Mouse (Mus musculus) T-helper 2 cell (primary cell): Measurements from ENCODE around the gene Ak1.

ENCODE experiments used
- in situ Hi-C: fragments of 300-600 bp; cut with MboI, MseI; formaldehyde crosslinking; loops from one replicate; pipeline ENCODE4 v1.15.1; 2025; ENCODE audit warnings: high pct_unique_total_duplicates

Ak1 gene

GRCm38 (mm10) chr2:32599409-32599808 lies 22.1 kb upstream of the Ak1 start, which contains the start of gene St6galnac6:
Gene St6galnac6 (plus strand): TSS chr2:32599709.
- in situ Hi-C loops = no loop called here

- in situ Hi-C loops = loop anchor here (10.0 kb wide), 1 partner anchor 93 kb away; no protein-coding TSS in a partner anchor
Measured at GRCm38 (mm10) chr2:32601417-32602065, 20.0 kb upstream of the Ak1 start.

- in situ Hi-C loops = loop anchor here (10.0 kb wide), 1 partner anchor 92 kb away; no protein-coding TSS in a partner anchor
Measured at GRCm38 (mm10) chr2:32602600-32603054, 18.9 kb upstream of the Ak1 start.

GRCm38 (mm10) chr2:32604631-32605030 lies 16.9 kb upstream of the Ak1 start:
- in situ Hi-C loops = loop anchor here (10.0 kb wide), 1 partner anchor 90 kb away; no protein-coding TSS in a partner anchor

GRCm38 (mm10) chr2:32606161-32607142 lies 15.1 kb upstream of the Ak1 start:
- in situ Hi-C loops = loop anchor here (10.0 kb wide), 1 partner anchor 88 kb away; no protein-coding TSS in a partner anchor

- in situ Hi-C loops = loop anchor here (10.0 kb wide), 1 partner anchor 87 kb away; no protein-coding TSS in a partner anchor
Measured at GRCm38 (mm10) chr2:32607262-32607947, 14.2 kb upstream of the Ak1 start.

GRCm38 (mm10) chr2:32608141-32608777 lies 13.3 kb upstream of the Ak1 start:
- in situ Hi-C loops = loop anchor here (10.0 kb wide), 1 partner anchor 87 kb away; no protein-coding TSS in a partner anchor

GRCm38 (mm10) chr2:32608778-32609435 lies 12.7 kb upstream of the Ak1 start:
- in situ Hi-C loops = loop anchor here (10.0 kb wide), 1 partner anchor 86 kb away; no protein-coding TSS in a partner anchor

GRCm38 (mm10) chr2:32610610-32611229 lies 10.8 kb upstream of the Ak1 start:
- in situ Hi-C loops = no loop called here

GRCm38 (mm10) chr2:32612274-32612673 lies 9.3 kb upstream of the Ak1 start:
- in situ Hi-C loops = no loop called here

- in situ Hi-C loops = no loop called here
Measured at GRCm38 (mm10) chr2:32617109-32617508, 4.4 kb upstream of the Ak1 start.

- in situ Hi-C loops = no loop called here
Measured at GRCm38 (mm10) chr2:32617601-32618000, 4.0 kb upstream of the Ak1 start.

- in situ Hi-C loops = no loop called here
Measured at GRCm38 (mm10) chr2:32618051-32618450, 3.5 kb upstream of the Ak1 start.

- in situ Hi-C loops = no loop called here
Measured at GRCm38 (mm10) chr2:32620682-32621516, 659 bp upstream of the Ak1 start.

GRCm38 (mm10) chr2:32624111-32624748 lies 2.7 kb downstream of the Ak1 start:
- in situ Hi-C loops = no loop called here

- in situ Hi-C loops = loop anchor here (5.0 kb wide), 1 partner anchor 42 kb away; no protein-coding TSS in a partner anchor
Measured at GRCm38 (mm10) chr2:32625212-32625872, 3.8 kb downstream of the Ak1 start.

- in situ Hi-C loops = loop anchor here (5.0 kb wide), 1 partner anchor 41 kb away; no protein-coding TSS in a partner anchor
Measured at GRCm38 (mm10) chr2:32625873-32626694, 4.5 kb downstream of the Ak1 start.
